In the genomic region with DNA sequence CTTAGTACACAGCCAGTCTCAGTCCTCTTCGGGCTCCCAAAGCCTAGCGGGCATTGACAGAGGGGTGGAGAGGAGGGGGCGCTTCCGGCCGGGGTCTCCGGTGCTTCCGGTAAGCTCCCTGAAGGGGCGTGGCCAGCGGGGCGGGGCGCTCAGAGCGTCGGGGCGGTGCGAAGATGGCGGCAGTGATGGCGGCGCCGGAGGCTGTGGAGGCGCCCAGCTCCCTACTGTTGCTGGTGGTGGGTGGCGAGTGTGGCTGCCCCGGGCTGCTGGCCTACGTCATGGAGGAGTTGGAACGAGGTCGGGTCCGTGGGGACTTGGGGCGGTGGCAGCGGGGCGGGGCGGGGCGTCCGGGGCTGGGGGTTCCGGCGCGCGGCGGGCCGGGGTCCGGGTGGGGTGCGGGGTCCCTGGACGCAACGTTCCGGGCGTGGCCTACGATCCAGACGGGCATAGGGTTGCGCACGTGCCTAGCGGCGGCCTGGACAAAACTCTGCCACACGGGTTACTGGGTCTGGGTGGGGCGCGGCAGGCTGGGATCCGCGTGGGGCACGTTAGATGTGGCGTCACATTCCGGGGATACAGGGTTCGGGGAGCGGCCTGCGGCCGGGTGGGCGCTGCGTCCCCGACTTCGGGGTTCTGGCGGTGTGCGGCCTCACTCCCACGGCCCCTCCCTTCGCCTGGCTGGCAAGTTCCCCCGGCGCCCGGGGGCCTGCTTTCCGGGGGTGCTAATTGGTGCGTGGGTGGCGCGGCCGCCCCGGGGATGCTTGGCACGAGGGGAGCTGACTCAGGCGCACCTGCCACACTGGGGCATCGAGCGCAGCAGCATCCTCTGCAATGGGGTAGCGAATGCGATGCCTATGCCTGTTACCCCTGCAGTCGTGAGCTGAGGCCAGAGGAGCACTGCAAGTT, we compare ENCODE assay signal across 8 mouse cellular contexts. TPM values are rescaled to one million over a fixed set of nuclear protein-coding genes. Genes with fewer than 3 reads are reported as not detected.
DNase-seq lines count a peak whose midpoint lies in the region; ATAC-seq and TF ChIP-seq lines count a peak whose summit lies in the region.

A gene (plus strand): TSS at position 102 of the 906 bp plus-strand sequence.

- H3K27me3 ChIP-seq in heart, embryonic 13.5 days (replicated peaks), result peaks cover 14% of the 10 kb centered on the region
- H3K27me3 ChIP-seq in liver, embryonic 13.5 days, result no peaks in the 10 kb centered on the region
- no peaks in the 10 kb centered on the region for H3K27me3 ChIP-seq in stomach, embryonic 15.5 days (replicated peaks)

- no peak for TF ChIP-seq CTCF in brain, embryonic 14.5 days (IDR thresholded peaks at IDR 0.05; ENCODE audit: borderline replicate concordance, extremely low read depth, insufficient read depth, insufficient read length)

- H3K4me2 ChIP-seq in heart, embryonic 13.5 days, result peak within 1 kb of the TSS; percentile 95
- H3K4me2 ChIP-seq in liver, embryonic 13.5 days, result peak within 1 kb of the TSS; percentile 97
- peak within 1 kb of the TSS; percentile 86 for H3K4me2 ChIP-seq in stomach, embryonic 15.5 days

- WGBS in heart, embryonic 13.5 days, result under 1% methylated on average over 86 of the region's 86 CpGs
- under 1% methylated on average over 73 of the region's 86 CpGs for WGBS in liver, embryonic 13.5 days (ENCODE audit: insufficient replicate concordance)
- WGBS in stomach, embryonic 15.5 days, result under 1% methylated on average over 81 of the region's 86 CpGs

- H3K27ac ChIP-seq in heart, embryonic 13.5 days (replicated peaks), result peak within 1 kb of the TSS; percentile 90
- peak within 1 kb of the TSS; percentile 83 for H3K27ac ChIP-seq in liver, embryonic 13.5 days
- peak within 1 kb of the TSS; percentile 83 for H3K27ac ChIP-seq in stomach, embryonic 15.5 days

- TF ChIP-seq POLR2A in brain, embryonic 14.5 days (IDR thresholded peaks at IDR 0.05; ENCODE audit: borderline replicate concordance, extremely low read depth, insufficient read depth, insufficient read length, poor library complexity, severe bottlenecking), result peak; percentile 87

- H3K36me3 ChIP-seq in heart, embryonic 13.5 days, result peaks cover 8% of the 10 kb centered on the region
- H3K36me3 ChIP-seq in liver, embryonic 13.5 days, result peaks cover 13% of the 10 kb centered on the region
- 0 out of 2 replicates have a peak, but pooled peaks cover 4% of the 10 kb centered on the region for H3K36me3 ChIP-seq in stomach, embryonic 15.5 days

- peak; percentile 91 for ATAC-seq in erythroid progenitor cell, adult 5-6 weeks (replicated peaks; ENCODE audit: low FRiP score, poor library complexity, severe bottlenecking)
- ATAC-seq in heart, embryonic 13.5 days (ENCODE audit: extremely low read depth, insufficient number of reproducible peaks, low FRiP score, low TSS enrichment), result peak; percentile 72
- ATAC-seq in liver, embryonic 13.5 days (ENCODE audit: low read depth), result peak; percentile 76
- ATAC-seq in stomach, embryonic 15.5 days (ENCODE audit: insufficient read depth, low FRiP score, low read depth), result peak; percentile 84

- no peaks in the 10 kb centered on the region for H3K9me3 ChIP-seq in heart, embryonic 13.5 days
- no peaks in the 10 kb centered on the region for H3K9me3 ChIP-seq in liver, embryonic 13.5 days (replicated peaks)
- no peaks in the 10 kb centered on the region for H3K9me3 ChIP-seq in stomach, embryonic 15.5 days

- peak within 1 kb of the TSS; percentile 82 for H3K4me3 ChIP-seq in heart, embryonic 13.5 days
- H3K4me3 ChIP-seq in liver, embryonic 13.5 days (replicated peaks), result peak within 1 kb of the TSS; percentile 80
- peak within 1 kb of the TSS; percentile 88 for H3K4me3 ChIP-seq in stomach, embryonic 15.5 days (replicated peaks)

- H3K4me1 ChIP-seq in heart, embryonic 13.5 days, result peaks cover 24% of the 10 kb centered on the region
- H3K4me1 ChIP-seq in liver, embryonic 13.5 days (replicated peaks), result peaks cover 49% of the 10 kb centered on the region
- H3K4me1 ChIP-seq in stomach, embryonic 15.5 days, result peaks cover 11% of the 10 kb centered on the region

- DNase-seq in CD4-positive helper T cell, adult 2 months (ENCODE audit: low read depth, low spot score), result peak; percentile 86
- DNase-seq in brain, embryonic 14.5 days (ENCODE audit: low read depth), result peak; percentile 97
- peak; percentile 92 for DNase-seq in kidney, postnatal 10 days
- DNase-seq in liver, embryonic 13.5 days, result peak; percentile 67
- DNase-seq in natural killer cell, adult 2 months (ENCODE audit: low spot score in 2 of 2), result peak; percentile 63 to 79

- H3K9ac ChIP-seq in heart, embryonic 13.5 days, result peak within 1 kb of the TSS; percentile 91
- peak within 1 kb of the TSS; percentile 89 for H3K9ac ChIP-seq in liver, embryonic 13.5 days
- peak within 1 kb of the TSS; percentile 84 for H3K9ac ChIP-seq in stomach, embryonic 15.5 days

RNA-seq across cellular contexts. Expression of the gene that starts here (rescaled TPM):
- polyA plus RNA-seq in brain, embryonic 14.5 days (2012; rRNA removed), result 76.8 and 80.6 TPM in 2 replicates
- total RNA-seq in erythroid progenitor cell, adult 5-6 weeks (2015; ENCODE audit: low replicate concordance), result 4.2 and 6.1 TPM in 2 replicates
- 1.8 and 3.7 TPM in 2 replicates for total RNA-seq in erythroid progenitor cell, adult 5-6 weeks (2017; ENCODE audit: low replicate concordance)
- 32.5 and 35.0 TPM in 2 replicates for polyA plus RNA-seq in heart, embryonic 13.5 days (2015; fragmentation: Nextera tagmentation; extraction: Ambion mirVana)
- polyA plus RNA-seq in liver, embryonic 13.5 days (2015; fragmentation: Nextera tagmentation; extraction: Ambion mirVana), result 17.7 and 19.0 TPM in 2 replicates
- polyA plus RNA-seq in stomach, embryonic 15.5 days (2015; fragmentation: Nextera tagmentation; extraction: Ambion mirVana), result 39.5 and 44.7 TPM in 2 replicates

Comparison
In these comparisons a context has a peak if more than half of its experiments do, and no peak if none do; other contexts are left out.
1. Peak in every context shown above with its lines: DNase-seq, ATAC-seq, H3K4me3 ChIP-seq and H3K27ac ChIP-seq.